Mouse (Mus musculus): ENCODE measurements at regions not wholly inside any gene's neighbourhood (a gene's known extent, or its start where the extent isn't known, plus 50 kb on each side); places are given as distances from the start of the nearest gene placed in this dataset.

DNA sequence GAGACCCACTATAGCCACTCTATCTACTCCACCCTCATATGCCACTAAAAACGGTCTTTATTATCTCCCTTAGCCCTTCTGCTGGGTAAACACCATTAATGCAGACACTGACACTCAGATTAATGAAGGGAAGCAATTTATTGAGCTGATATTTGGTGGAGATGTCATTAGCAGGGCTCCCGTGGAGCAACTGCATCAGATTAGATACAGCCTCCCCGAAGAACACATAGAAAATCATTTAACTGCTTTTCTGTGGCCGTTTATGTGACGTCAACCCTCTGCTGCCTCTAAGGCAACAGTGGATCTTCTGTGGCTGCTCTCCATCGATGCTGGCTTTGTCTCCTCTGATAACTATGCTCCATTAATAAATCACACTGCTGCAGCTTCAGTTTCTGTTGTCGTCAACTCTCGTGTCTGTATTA is 207.2 kb upstream of the Hnrnpa3 start:
- H3K9me3 ChIP-seq (ENCODE audit: control insufficient read depth, low read depth, low read length) = no peaks in the 10 kb centered on the region
- no peak overlapping the region for H3K9ac ChIP-seq (replicated peaks; ENCODE audit: low read depth, low read length)
- no peak overlapping the region for H3K27ac ChIP-seq (ENCODE audit: low read length)
- no peaks in the 10 kb centered on the region for H3K27me3 ChIP-seq (ENCODE audit: control insufficient read depth, insufficient read depth, low read length)
- H3K36me3 ChIP-seq (ENCODE audit: control insufficient read depth, insufficient read depth, low read length) = no peaks in the 10 kb centered on the region
- ATAC-seq (ENCODE audit: insufficient number of reproducible peaks, insufficient read depth, low FRiP score, low read depth) = no peak
- no peak overlapping the region for H3K4me2 ChIP-seq (replicated peaks; ENCODE audit: low read depth, low read length)
- 38% methylated on average over 8 of the region's 8 CpGs for WGBS
- H3K4me1 ChIP-seq (ENCODE audit: control insufficient read depth, insufficient read depth, low read length) = no peaks in the 10 kb centered on the region
- H3K4me3 ChIP-seq (ENCODE audit: low read depth, low read length) = no peak overlapping the region

DNA sequence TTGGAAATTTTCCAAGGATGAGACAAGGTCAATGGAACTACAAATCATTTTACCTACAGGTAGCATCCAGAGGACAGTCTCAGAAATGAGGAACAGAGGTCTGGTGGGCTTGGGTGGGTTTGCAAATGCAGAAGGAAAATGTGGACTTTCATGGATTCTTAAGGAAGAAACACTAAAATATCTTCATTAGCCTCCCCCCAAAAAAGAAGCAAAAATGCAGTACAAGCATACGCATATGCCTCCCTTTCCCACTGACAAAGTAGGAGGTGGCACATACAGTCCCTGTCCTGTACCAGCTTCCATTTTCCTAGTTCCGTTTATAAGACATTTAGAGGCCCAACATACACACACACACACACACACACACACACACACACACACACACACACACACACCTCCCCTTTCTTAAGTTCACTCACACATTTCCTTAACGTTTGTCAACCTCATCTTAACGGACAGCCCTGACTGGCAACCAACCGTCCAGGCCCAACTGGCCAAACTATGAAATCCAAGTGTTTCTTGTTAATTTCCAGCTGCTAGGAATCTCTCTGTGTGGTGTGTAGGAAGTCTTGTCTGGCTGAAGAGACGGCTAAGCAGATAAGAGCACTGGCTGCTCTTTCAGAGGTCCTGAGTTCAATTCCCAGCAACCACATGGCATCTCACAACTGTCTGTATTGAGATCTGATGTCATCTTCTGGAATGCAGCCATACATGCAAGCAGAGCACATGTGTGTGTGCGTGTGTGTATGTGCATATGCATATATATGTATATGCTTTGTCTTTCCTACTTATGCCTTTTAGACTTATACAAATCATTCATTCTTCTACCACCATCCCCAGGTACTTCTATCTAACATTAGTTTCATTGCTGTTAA is 206.6 kb upstream of the Hnrnpa3 start:
- Histone ChIP-seq H3K27me3 (ENCODE audit: control insufficient read depth, insufficient read depth, low read length) (no peaks in the 10 kb centered on the region), H3K36me3 (ENCODE audit: control insufficient read depth, insufficient read depth, low read length) (no peaks in the 10 kb centered on the region), H3K27ac (ENCODE audit: low read length) (no peak overlapping the region), H3K4me3 (ENCODE audit: low read depth, low read length) (no peak overlapping the region), H3K9ac (replicated peaks; ENCODE audit: low read depth, low read length) (no peak overlapping the region), H3K9me3 (ENCODE audit: control insufficient read depth, low read depth, low read length) (no peaks in the 10 kb centered on the region), H3K4me2 (replicated peaks; ENCODE audit: low read depth, low read length) (no peak overlapping the region), H3K4me1 (ENCODE audit: control insufficient read depth, insufficient read depth, low read length) (no peaks in the 10 kb centered on the region)
- WGBS = 72% methylated on average over 7 of the region's 7 CpGs
- ATAC-seq (ENCODE audit: insufficient number of reproducible peaks, insufficient read depth, low FRiP score, low read depth) = no peak

DNA sequence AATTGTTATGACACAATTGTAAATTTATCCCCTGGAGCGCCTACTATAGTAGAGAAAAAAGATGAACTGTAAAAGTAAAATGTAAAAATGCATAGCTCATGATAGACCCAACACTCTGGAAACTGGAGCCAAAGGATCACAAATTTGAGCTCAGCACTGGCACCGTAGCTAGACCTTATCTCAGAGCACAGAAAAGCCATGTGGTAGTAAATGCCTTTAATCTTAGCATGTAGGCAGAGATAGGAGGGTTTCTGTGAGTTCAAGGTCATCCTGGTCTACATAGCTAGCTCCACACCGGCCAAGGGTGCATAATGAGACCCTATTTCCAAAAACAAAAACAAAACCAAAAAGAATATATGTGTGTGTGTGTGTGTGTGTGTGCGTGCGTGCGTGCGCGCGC is 203.6 kb upstream of the Hnrnpa3 start:
- no peaks in the 10 kb centered on the region for H3K4me1 ChIP-seq (ENCODE audit: control insufficient read depth, insufficient read depth, low read length)
- 94% methylated on average over 9 of the region's 9 CpGs for WGBS
- H3K4me2 ChIP-seq (replicated peaks; ENCODE audit: low read depth, low read length) = no peak overlapping the region
- no peak for ATAC-seq (ENCODE audit: insufficient number of reproducible peaks, insufficient read depth, low FRiP score, low read depth)
- H3K27me3 ChIP-seq (ENCODE audit: control insufficient read depth, insufficient read depth, low read length) = no peaks in the 10 kb centered on the region
- H3K4me3 ChIP-seq (ENCODE audit: low read depth, low read length) = no peak overlapping the region
- H3K9ac ChIP-seq (replicated peaks; ENCODE audit: low read depth, low read length) = no peak overlapping the region
- H3K36me3 ChIP-seq (ENCODE audit: control insufficient read depth, insufficient read depth, low read length) = no peaks in the 10 kb centered on the region
- H3K27ac ChIP-seq (ENCODE audit: low read length) = no peak overlapping the region
- H3K9me3 ChIP-seq (ENCODE audit: control insufficient read depth, low read depth, low read length) = no peaks in the 10 kb centered on the region

DNA sequence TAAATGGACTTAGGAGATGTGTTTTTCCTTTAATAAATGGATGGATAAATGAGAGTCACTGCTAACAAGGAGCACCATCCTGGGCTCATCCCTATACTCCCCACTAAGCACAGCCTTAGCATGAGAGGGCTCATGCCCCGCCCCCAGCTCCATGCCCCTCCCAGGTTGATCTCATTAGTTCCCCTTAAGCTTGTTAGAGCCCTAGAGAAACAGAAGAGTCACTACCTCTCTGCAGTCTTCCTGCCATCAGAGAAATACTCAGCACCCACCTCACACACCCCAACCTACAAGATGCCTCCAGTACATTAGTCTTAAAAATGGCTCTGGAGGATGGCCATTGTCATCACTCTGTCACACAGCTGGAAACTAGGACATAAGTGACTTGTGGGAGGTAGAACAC is 202.8 kb upstream of the Hnrnpa3 start:
- H3K4me3 ChIP-seq (ENCODE audit: low read depth, low read length) = no peak overlapping the region
- H3K27me3 ChIP-seq (ENCODE audit: control insufficient read depth, insufficient read depth, low read length) = no peaks in the 10 kb centered on the region
- 68% methylated on average over 1 of the region's 1 CpGs for WGBS
- no peak for ATAC-seq (ENCODE audit: insufficient number of reproducible peaks, insufficient read depth, low FRiP score, low read depth)
- no peak overlapping the region for H3K9ac ChIP-seq (replicated peaks; ENCODE audit: low read depth, low read length)
- H3K27ac ChIP-seq (ENCODE audit: low read length) = no peak overlapping the region
- no peak overlapping the region for H3K4me2 ChIP-seq (replicated peaks; ENCODE audit: low read depth, low read length)
- no peaks in the 10 kb centered on the region for H3K9me3 ChIP-seq (ENCODE audit: control insufficient read depth, low read depth, low read length)
- no peaks in the 10 kb centered on the region for H3K36me3 ChIP-seq (ENCODE audit: control insufficient read depth, insufficient read depth, low read length)
- H3K4me1 ChIP-seq (ENCODE audit: control insufficient read depth, insufficient read depth, low read length) = no peaks in the 10 kb centered on the region

DNA sequence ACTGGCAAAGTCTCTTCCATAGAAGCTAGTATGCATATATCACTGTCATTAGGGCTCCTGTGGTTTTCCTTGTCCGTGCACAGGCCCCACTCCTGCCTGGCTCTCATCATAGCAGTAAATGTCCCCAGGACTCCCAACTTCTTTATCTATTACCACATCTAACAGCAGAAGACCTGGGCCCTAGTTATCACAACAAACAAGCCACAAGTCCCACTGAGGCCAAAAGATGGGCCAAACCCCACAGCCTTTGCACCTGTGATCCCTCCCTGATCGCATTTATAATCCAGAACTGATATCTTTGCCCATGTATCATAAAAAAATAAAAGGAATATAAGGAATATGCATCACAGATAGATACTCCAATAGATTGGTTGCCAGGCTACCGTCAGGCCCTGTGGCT is 201.6 kb upstream of the Hnrnpa3 start:
- no peaks in the 10 kb centered on the region for H3K27me3 ChIP-seq (ENCODE audit: control insufficient read depth, insufficient read depth, low read length)
- no peaks in the 10 kb centered on the region for H3K4me1 ChIP-seq (ENCODE audit: control insufficient read depth, insufficient read depth, low read length)
- no peaks in the 10 kb centered on the region for H3K36me3 ChIP-seq (ENCODE audit: control insufficient read depth, insufficient read depth, low read length)
- WGBS = 84% methylated on average over 3 of the region's 3 CpGs
- no peak overlapping the region for H3K27ac ChIP-seq (ENCODE audit: low read length)
- ATAC-seq (ENCODE audit: insufficient number of reproducible peaks, insufficient read depth, low FRiP score, low read depth) = no peak
- H3K4me2 ChIP-seq (replicated peaks; ENCODE audit: low read depth, low read length) = no peak overlapping the region
- H3K4me3 ChIP-seq (ENCODE audit: low read depth, low read length) = no peak overlapping the region
- H3K9me3 ChIP-seq (ENCODE audit: control insufficient read depth, low read depth, low read length) = no peaks in the 10 kb centered on the region
- no peak overlapping the region for H3K9ac ChIP-seq (replicated peaks; ENCODE audit: low read depth, low read length)

DNA sequence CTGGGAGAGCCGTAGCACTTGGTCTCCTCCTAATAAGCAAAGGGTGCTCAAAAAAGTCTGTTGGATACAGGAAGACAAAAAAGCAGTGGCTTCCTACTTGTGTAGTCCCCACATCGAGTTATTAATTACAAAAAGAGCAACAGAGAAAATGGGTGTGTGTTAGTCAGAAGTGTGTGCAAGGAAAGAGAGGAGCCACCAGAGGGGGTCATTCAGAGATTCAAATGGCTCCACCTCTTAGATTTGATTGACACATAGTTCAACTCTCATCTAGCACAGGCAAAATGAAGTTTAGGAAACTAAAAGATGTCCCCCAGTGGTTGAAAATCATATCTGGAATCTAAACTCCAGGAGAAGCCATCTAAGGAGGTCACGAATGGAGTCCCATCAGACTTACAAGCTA is 200.2 kb upstream of the Hnrnpa3 start:
- H3K27me3 ChIP-seq (ENCODE audit: control insufficient read depth, insufficient read depth, low read length) = no peaks in the 10 kb centered on the region
- 83% methylated on average over 3 of the region's 3 CpGs for WGBS
- no peaks in the 10 kb centered on the region for H3K4me1 ChIP-seq (ENCODE audit: control insufficient read depth, insufficient read depth, low read length)
- ATAC-seq (ENCODE audit: insufficient number of reproducible peaks, insufficient read depth, low FRiP score, low read depth) = no peak
- H3K9ac ChIP-seq (replicated peaks; ENCODE audit: low read depth, low read length) = no peak overlapping the region
- no peak overlapping the region for H3K4me3 ChIP-seq (ENCODE audit: low read depth, low read length)
- no peak overlapping the region for H3K4me2 ChIP-seq (replicated peaks; ENCODE audit: low read depth, low read length)
- no peaks in the 10 kb centered on the region for H3K9me3 ChIP-seq (ENCODE audit: control insufficient read depth, low read depth, low read length)
- no peaks in the 10 kb centered on the region for H3K36me3 ChIP-seq (ENCODE audit: control insufficient read depth, insufficient read depth, low read length)
- H3K27ac ChIP-seq (ENCODE audit: low read length) = no peak overlapping the region

DNA sequence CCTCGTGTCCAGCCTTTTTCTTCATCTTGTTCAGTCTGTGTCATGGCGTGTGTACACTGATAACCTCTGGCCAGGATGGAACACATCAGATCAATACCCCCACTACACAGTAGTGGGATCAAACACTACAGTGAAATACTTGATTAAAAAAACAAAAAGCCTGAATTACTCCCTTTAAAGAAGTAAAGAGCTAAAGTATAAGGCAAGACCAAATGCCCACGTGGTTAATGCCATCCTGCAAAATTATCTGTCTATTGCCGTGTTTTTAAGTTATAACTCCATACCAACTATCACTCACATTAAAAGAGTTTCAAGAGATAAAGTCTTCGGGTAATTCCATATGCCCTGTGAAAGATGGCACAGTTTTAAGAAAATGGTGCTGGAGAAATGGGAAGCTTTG is 198.6 kb upstream of the Hnrnpa3 start:
- no peaks in the 10 kb centered on the region for H3K36me3 ChIP-seq (ENCODE audit: control insufficient read depth, insufficient read depth, low read length)
- no peak overlapping the region for H3K9ac ChIP-seq (replicated peaks; ENCODE audit: low read depth, low read length)
- 85% methylated on average over 5 of the region's 5 CpGs for WGBS
- no peaks in the 10 kb centered on the region for H3K4me1 ChIP-seq (ENCODE audit: control insufficient read depth, insufficient read depth, low read length)
- H3K27ac ChIP-seq (ENCODE audit: low read length) = no peak overlapping the region
- H3K4me3 ChIP-seq (ENCODE audit: low read depth, low read length) = no peak overlapping the region
- H3K9me3 ChIP-seq (ENCODE audit: control insufficient read depth, low read depth, low read length) = no peaks in the 10 kb centered on the region
- no peak overlapping the region for H3K4me2 ChIP-seq (replicated peaks; ENCODE audit: low read depth, low read length)
- no peak for ATAC-seq (ENCODE audit: insufficient number of reproducible peaks, insufficient read depth, low FRiP score, low read depth)
- no peaks in the 10 kb centered on the region for H3K27me3 ChIP-seq (ENCODE audit: control insufficient read depth, insufficient read depth, low read length)

DNA sequence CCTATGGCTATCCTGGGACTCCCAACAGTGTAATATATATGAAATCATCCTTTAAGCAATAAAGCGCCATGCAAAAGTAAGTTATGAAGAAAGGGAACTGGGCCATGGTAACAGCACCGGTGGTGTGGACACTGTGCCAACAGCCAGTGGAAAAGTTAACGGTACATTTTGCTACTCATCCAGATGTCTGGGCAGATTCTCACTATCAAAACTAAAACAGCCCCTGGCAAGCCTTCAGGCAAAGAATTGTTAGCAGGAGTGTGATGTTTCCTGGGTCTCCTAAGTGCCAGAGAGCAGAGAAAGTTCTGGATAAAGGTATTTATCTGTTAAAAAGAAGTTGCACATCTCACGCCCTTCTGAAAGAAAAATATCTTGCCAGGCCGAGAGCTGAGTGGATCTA is 198.0 kb upstream of the Hnrnpa3 start:
- Histone ChIP-seq H3K4me3 (ENCODE audit: low read depth, low read length) (no peak overlapping the region), H3K36me3 (ENCODE audit: control insufficient read depth, insufficient read depth, low read length) (no peaks in the 10 kb centered on the region), H3K4me2 (replicated peaks; ENCODE audit: low read depth, low read length) (no peak overlapping the region), H3K9ac (replicated peaks; ENCODE audit: low read depth, low read length) (no peak overlapping the region), H3K27me3 (ENCODE audit: control insufficient read depth, insufficient read depth, low read length) (no peaks in the 10 kb centered on the region), H3K4me1 (ENCODE audit: control insufficient read depth, insufficient read depth, low read length) (no peaks in the 10 kb centered on the region), H3K9me3 (ENCODE audit: control insufficient read depth, low read depth, low read length) (no peaks in the 10 kb centered on the region), H3K27ac (ENCODE audit: low read length) (no peak overlapping the region)
- WGBS = 74% methylated on average over 5 of the region's 5 CpGs
- no peak for ATAC-seq (ENCODE audit: insufficient number of reproducible peaks, insufficient read depth, low FRiP score, low read depth)

Data from stomach, embryonic 14.5 days (tissue).